Mouse (Mus musculus) left cerebral cortex, adult 8-10 months (tissue): ENCODE results near the gene Fkbp11. TPM values are rescaled to one million over a fixed set of nuclear protein-coding genes. Genes with fewer than 3 reads are reported as not detected.

Experiments
- DNase-seq, 2 experiments: peaks; one replicate each; pipeline ENCODE4 v3.0.0; 2022; ENCODE audit warnings: low spot score in 2 of 2
- total RNA-seq, 4 experiments: library from RNA; stranded (reverse); gene quantifications; 2 replicates each; pipeline ENCODE4 v1.2.4; 2022

Gene Fkbp11
- total RNA-seq, 4 experiments from 2014 or later, result 1.1 to 2.3 (median 2.0) TPM

DNA sequence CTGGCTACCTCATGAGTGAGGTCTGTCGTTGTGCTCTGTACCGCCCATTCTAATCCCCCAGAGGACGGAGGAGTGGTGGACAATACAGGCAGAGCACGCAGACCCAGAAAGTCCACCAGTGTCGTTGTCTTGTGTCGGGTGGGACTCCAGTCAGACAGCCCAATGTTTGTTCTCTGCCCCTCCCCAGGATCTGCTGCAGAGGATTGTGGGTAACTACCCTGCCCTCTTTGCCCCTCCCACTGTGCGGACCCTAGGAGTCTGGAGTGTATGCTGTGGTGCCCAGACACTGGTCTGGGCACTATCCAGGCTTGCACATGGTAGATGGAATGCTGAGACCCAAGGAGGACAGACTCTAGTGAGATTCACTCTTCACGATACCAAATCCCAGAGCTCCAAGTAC lies 31.8 kb downstream of the Fkbp11 start:
- DNase-seq, result no peak

DNA sequence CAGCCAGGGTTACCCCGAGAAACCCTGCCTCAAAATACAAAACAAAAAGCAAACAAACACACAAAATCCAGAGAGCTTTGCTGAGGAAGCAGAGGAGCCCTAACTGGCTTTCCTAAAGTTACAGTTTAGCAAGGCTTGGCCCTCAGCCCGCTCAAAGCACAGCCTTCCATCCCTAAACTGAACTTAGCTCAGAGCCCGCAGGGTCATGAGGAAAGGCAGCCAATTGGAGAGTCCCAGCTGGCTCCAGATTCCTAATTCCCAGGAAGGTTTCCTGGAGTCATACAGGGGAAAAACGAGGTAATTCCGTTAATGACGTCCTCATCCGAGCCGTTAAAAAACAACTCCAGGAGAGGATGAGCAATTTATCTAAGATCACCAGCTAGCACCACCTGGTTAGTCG lies 32.3 kb downstream of the Fkbp11 start:
- no peak for DNase-seq

- DNase-seq, result no peak
Measured at GRCm38 (mm10) chr15:98692171-98692715, 35.8 kb downstream of the Fkbp11 start.

DNA sequence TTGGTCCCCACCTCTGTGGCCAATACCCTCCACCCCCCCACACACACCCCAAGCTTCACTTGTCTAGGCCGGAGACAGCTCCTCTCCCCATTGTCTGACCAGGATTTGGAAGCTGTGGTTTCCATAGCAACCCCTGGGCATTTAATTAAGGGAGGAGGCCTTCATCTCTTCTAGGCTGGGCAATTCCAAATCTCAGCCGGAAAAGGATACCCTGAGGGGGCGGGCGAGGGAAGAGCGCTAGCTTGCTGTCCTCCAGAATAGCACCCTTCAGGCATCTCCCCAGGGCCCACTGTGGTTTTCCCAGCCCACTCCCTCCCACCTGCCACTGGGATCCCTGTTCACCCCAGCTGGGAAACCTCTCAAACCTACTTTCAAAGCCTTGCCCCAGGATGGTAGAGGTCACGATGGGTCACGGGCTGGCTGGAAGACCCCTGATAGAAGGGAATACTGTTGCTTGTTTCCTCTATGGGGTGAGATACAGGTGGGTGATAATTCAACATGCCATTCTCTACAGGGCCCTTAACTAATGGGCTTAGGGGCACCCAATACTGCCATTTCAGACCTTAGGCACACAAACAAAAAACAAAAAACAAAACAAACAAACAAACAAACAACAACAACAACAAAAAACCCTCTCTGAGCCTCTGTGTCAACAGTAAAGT lies 36.4 kb downstream of the Fkbp11 start:
- DNase-seq, result no peak

DNA sequence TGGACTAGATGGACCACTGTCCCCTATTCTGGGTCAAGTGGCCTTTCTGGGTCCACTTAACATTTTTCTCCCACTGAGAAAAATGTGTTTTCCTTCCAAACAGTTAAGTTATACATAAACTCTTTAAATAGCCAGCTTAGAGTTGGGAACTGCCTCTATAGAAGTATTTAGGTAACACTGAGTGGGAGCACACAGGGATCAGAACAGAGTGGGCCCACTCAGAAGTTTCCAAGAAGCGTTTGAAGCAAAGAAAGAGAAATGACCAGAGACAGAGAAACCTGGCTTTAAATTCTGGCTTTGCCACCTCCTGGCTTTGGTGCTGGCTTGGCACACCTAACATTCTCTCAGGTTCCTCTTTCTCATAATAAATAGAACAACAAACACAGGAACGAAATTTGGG lies 38.3 kb downstream of the Fkbp11 start:
- no peak for DNase-seq

- DNase-seq, result no peak
Measured at GRCm38 (mm10) chr15:98685926-98686325, 42.1 kb downstream of the Fkbp11 start.

- no peak for DNase-seq
Measured at GRCm38 (mm10) chr15:98683746-98684145, 44.3 kb downstream of the Fkbp11 start.

DNA sequence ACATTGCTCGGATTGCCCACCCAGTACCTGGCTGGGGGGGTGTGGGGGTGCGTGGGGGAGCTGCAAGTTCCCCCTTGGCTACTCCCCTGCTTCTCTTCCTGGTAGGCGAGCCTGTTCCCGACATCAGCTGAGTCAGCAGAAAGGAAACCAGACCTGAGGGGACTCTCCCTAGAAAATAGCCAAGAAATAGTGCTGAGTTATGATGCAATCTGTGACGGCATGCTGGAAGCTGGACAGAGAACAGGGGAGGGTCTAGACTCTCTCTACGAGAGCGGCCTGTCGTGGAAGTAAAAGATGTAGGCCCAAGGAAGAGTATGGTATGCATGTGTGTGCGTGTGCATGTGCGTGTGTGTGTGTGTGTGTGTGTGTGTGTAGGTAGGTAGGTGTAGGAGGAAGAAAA lies 44.8 kb downstream of the Fkbp11 start:
- no peak for DNase-seq

DNA sequence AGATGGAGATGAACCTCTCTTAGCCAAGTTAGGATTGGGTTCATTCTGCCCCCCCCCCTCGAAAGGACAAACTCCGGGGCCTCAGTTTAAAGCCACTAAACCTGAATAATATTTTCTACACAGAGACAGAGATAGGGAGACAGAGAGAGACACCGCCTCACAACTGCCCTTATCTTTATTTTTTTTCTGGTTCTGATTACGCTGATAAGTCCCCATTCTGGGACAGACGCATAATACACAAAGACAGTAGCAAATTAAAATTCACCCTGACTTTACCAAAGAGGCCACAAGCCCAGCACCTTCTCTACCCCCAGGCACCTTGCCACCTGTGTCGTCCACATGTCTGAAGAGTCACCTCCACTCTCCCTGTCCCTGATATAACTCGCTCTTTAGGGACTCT lies 46.4 kb downstream of the Fkbp11 start:
- DNase-seq, result no peak

DNA sequence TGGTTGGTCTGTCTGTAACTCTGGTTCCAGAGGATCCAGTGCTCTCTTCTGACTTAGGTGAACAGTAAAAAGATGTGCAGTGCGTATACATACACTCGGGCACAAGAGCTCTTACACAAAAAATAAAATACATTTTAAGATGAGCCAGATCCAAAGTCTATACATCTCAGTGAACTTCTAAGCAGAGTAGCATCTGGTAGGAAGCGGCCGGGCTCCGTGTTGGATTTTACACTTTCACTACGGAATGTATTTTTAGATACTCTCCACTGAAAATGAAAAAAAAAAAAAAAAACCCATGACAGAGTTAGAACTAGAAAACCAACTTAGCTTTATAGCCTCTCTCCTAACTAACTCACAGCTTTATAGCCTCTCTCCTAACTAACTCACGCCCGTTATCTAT lies 47.3 kb downstream of the Fkbp11 start:
- no peak for DNase-seq

GRCm38 (mm10) chr15:98677977-98678376 lies 50.0 kb downstream of the Fkbp11 start:
- DNase-seq, result no peak

DNA sequence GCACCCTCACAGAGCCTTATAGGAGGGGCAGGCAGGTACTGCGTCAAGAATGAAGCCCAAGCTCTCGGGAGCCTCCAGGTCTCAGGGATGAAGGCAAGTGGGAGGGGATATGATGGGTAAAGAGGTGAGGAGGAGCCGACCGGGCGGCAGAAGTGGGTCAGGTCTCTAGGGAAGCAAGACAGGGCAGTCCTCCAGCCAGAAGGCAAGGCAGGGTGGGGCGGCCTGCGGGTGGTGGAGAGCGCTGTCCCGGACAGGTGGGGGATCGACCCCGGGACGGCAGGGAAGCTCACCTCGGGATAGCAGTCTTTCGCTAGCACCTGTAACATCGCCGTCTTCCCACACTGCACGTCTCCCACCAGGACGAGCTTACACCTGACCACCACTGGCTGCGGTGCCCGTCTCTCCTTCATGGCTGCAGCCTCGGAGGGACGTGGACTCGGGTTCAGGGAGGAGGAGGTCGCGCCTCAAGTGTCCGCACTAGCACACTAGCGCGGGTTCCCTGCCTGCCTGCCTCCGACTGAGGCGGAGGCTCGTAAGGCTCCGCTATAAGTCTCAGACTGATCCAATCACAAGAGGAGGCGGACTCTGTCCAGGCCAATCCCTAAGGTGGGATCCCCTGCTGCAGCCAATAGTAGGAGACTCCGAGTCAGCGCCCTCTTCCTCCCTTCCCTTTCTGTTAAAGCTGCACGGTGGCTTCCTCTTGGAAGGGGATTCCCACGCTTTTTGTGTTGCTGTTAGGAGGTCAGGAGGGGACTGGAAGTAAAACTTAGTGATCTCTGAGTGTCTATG lies 50.9 kb downstream of the Fkbp11 start, which contains the start of gene Rnd1:
Rnd1 (minus strand) TSS at position 522 of the 789 bp plus-strand sequence.
- peak; percentile 88 to 90 for DNase-seq

DNA sequence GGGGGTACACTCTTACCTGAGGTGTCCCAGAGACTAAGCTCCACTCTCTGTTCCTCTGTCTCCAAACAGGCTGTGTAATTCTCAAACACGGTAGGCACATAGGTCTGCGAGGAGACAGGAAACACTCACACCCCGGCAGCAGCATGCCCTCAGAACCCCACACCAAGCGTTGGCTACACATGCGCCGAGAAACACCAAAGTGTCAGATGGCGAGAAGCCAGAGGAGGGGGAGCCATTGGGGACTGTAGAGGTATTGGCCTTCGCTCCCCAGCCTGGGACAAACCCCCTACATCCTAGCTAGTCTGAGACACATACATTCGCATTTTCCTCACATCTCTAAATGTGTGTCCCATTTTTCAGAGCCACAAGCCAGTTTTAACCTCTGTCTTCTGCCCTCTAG lies 51.5 kb downstream of the Fkbp11 start:
- DNase-seq, result no peak

- no peak for DNase-seq
Measured at GRCm38 (mm10) chr15:98675634-98676250, 52.3 kb downstream of the Fkbp11 start.

DNA sequence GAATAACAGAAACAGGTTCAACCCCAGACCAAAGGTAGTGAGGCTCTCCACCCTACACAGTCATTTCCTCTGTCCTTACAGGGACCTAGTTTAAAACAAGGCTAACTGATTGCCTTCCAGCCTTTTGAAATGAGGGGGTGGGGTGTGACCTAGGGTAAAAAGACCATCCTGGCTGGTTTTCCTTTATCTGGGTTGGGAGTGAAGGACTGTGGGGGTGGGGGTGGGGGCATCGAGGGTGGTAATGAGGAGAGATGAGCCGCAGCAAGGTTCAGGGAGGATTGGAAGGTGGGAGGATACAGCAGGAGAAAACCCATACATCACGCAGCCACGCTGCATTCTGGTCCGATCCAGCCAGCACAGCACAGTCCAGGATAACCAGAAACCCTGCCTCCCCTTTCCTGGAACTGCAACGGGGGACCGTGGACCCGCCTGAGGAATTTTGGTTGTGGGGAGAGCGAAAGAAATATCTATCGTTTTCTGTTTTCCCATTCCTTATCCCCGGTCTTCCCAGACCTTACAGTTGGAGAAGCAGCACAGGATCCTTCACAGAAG lies 52.9 kb downstream of the Fkbp11 start:
- no peak for DNase-seq

Other genes with a start within 250 kb of the Fkbp11 start
- gene Lalba, start 245.5 kb downstream of the Fkbp11 start, total RNA-seq, result not detected
- gene Olfr279, start 235.8 kb downstream of the Fkbp11 start, total RNA-seq, result not detected
- gene Kansl2, start 193.9 kb downstream of the Fkbp11 start, total RNA-seq, result 10 to 100 TPM; 54.0 to 61.0 (median 56.8) TPM
- gene Ccnt1, start 157.3 kb downstream of the Fkbp11 start, total RNA-seq, result 10 to 100 TPM; 35.1 to 44.7 (median 40.9) TPM
- not detected for gene 4930415O20Rik, start 157.2 kb downstream of the Fkbp11 start, total RNA-seq
- gene Adcy6, start 118.1 kb downstream of the Fkbp11 start, total RNA-seq, result 10 to 100 TPM; 39.7 to 46.1 (median 41.2) TPM
- 100 to 1,000 TPM; 212 to 229 (median 221) TPM for gene Cacnb3, start 97.4 kb downstream of the Fkbp11 start, total RNA-seq
- 10 to 100 TPM; 77.3 to 95.7 (median 87.1) TPM for gene Ddx23, start 65.3 kb downstream of the Fkbp11 start, total RNA-seq
- gene Rnd1, start 50.7 kb downstream of the Fkbp11 start, total RNA-seq, result 10 to 100 TPM; 15.6 to 22.9 (median 20.5) TPM
- 10 to 100 TPM in 3 of 4 experiments, 1 to 10 TPM in 1; 8.6 to 12.7 (median 11.6) TPM for gene Ccdc65, start 20.0 kb downstream of the Fkbp11 start, total RNA-seq
- gene Arf3, start 35.0 kb upstream of the Fkbp11 start, total RNA-seq, result 100 to 1,000 TPM; 721 to 844 (median 792) TPM
- gene Wnt10b, start 50.0 kb upstream of the Fkbp11 start, total RNA-seq, result 1 to 10 TPM in 2 of 4 experiments, under 1 TPM in 2; 0.41 to 1.8 (median 1.1) TPM
- gene Wnt1, start 61.7 kb upstream of the Fkbp11 start, total RNA-seq, result under 1 TPM in 1 of 4 experiments, not detected in 3; 0.26 TPM
- 100 to 1,000 TPM; 692 to 784 (median 734) TPM for gene Ddn, start 81.3 kb upstream of the Fkbp11 start, total RNA-seq
- gene Prkag1, start 103.3 kb upstream of the Fkbp11 start, total RNA-seq, result 10 to 100 TPM; 47.4 to 60.9 (median 53.2) TPM
- gene Kmt2d, start 143.0 kb upstream of the Fkbp11 start, total RNA-seq, result 10 to 100 TPM; 65.4 to 88.7 (median 76.5) TPM
- 10 to 100 TPM in 2 of 4 experiments, 1 to 10 TPM in 2; 8.4 to 10.9 (median 10.2) TPM for gene Rhebl1, start 166.3 kb upstream of the Fkbp11 start, total RNA-seq
- gene Dhh, start 170.3 kb upstream of the Fkbp11 start, total RNA-seq, result under 1 TPM in 3 of 4 experiments, not detected in 1; 0.12 to 0.39 (median 0.13) TPM
- gene Lmbr1l, start 190.0 kb upstream of the Fkbp11 start, total RNA-seq, result 10 to 100 TPM; 13.7 to 17.9 (median 14.7) TPM
- 100 to 1,000 TPM; 560 to 600 (median 569) TPM for gene Tuba1b, start 206.4 kb upstream of the Fkbp11 start, total RNA-seq
- gene Gm49450, start 225.4 kb upstream of the Fkbp11 start, total RNA-seq, result not detected
- 100 to 1,000 TPM; 904 to 960 (median 945) TPM for gene Tuba1a, start 225.5 kb upstream of the Fkbp11 start, total RNA-seq